In genomic region chr11:62744103-62744502, GRCm38 (mm10) we compare ENCODE assay signal across 9 mouse cellular contexts. TPM values are rescaled to one million over a fixed set of nuclear protein-coding genes. Genes with fewer than 3 reads are reported as not detected.
DNase-seq lines count a peak whose midpoint lies in the region; ATAC-seq and TF ChIP-seq lines count a peak whose summit lies in the region.
"Had no signal": no experiment of that assay in that cellular context is flagged by ENCODE, and none has a peak within 500 bp of the region (broad histone marks: within the 10 kb centered on the region; RNA-seq: fewer than 3 reads in every experiment).

No protein-coding gene starts in this region.

- H3K4me3 ChIP-seq in midbrain, postnatal 0 days (ENCODE audit: low read depth, low read length) = no peak overlapping the region
- H3K4me3 ChIP-seq: neural tube, embryonic 12.5 days had no signal

- no peaks in the 10 kb centered on the region for H3K27me3 ChIP-seq in midbrain, postnatal 0 days (ENCODE audit: insufficient read depth, low read length)
- H3K27me3 ChIP-seq in splenic B cell, adult 2 months (ENCODE audit: control insufficient read depth, insufficient read depth, low read length, poor library complexity, severe bottlenecking) = no peaks in the 10 kb centered on the region
- H3K27me3 ChIP-seq: neural tube, embryonic 12.5 days had no signal

- peak; percentile 25 for DNase-seq in ovary, postnatal 10 days (ENCODE audit: low spot score)
- no peak for DNase-seq in ovary, adult 18-20 months (ENCODE audit: low spot score)
- DNase-seq in cerebellum, adult 8-10 months = peak; percentile 69
- peak; percentile 62 for DNase-seq in hindlimb bud, embryonic 11.5 days (ENCODE audit: extremely low spot score, low read depth, low spot score)
- DNase-seq in left cerebral cortex, adult 8-10 months (ENCODE audit: low spot score in 2 of 2) = peak; percentile 34 to 47
- peak; percentile 73 for DNase-seq in midbrain, postnatal 0 days (ENCODE audit: low spot score)
- peak; percentile 82 for DNase-seq in splenic B cell, adult 2 months (ENCODE audit: low read depth, low spot score)

- H3K36me3 ChIP-seq in midbrain, postnatal 0 days (ENCODE audit: insufficient read depth, low read length) = no peaks in the 10 kb centered on the region
- H3K36me3 ChIP-seq in splenic B cell, adult 2 months (ENCODE audit: control insufficient read depth, insufficient read depth, low read length, poor library complexity, severe bottlenecking) = no peaks in the 10 kb centered on the region
- H3K36me3 ChIP-seq: neural tube, embryonic 12.5 days had no signal

- no peak overlapping the region for H3K27ac ChIP-seq in midbrain, postnatal 0 days (ENCODE audit: low read depth, low read length)
- H3K27ac ChIP-seq: neural tube, embryonic 12.5 days had no signal

- no peak overlapping the region for H3K4me2 ChIP-seq in midbrain, postnatal 0 days (ENCODE audit: low read depth, low read length, poor library complexity, severe bottlenecking)
- H3K4me2 ChIP-seq: neural tube, embryonic 12.5 days had no signal

- WGBS in midbrain, postnatal 0 days = 49% methylated on average over 5 of the region's 5 CpGs

- no peaks in the 10 kb centered on the region for H3K9me3 ChIP-seq in midbrain, postnatal 0 days (ENCODE audit: low read length)
- H3K9me3 ChIP-seq: neural tube, embryonic 12.5 days had no signal

- no peak overlapping the region for H3K9ac ChIP-seq in midbrain, postnatal 0 days (replicated peaks; ENCODE audit: low read length, poor library complexity, severe bottlenecking)
- H3K9ac ChIP-seq: neural tube, embryonic 12.5 days had no signal

- ATAC-seq in frontal cortex, adult (ENCODE audit: low TSS enrichment) = peak; percentile 60; the same call in 1 of the 2 replicates
- ATAC-seq in midbrain, postnatal 0 days (ENCODE audit: low FRiP score) = no peak

- no peaks in the 10 kb centered on the region for H3K4me1 ChIP-seq in midbrain, postnatal 0 days (ENCODE audit: insufficient read depth, low read length)
- H3K4me1 ChIP-seq: neural tube, embryonic 12.5 days had no signal

- peak; percentile 94 for TF ChIP-seq CTCF in midbrain, postnatal 0 days (IDR thresholded peaks at IDR 0.05)

RNA-seq across cellular contexts. Expression of gene Gm10428, which starts 8.8 kb away (rescaled TPM):
- total RNA-seq in left cerebral cortex, adult 8-10 months (2022) = not detected
- not detected in 2 replicates for total RNA-seq in midbrain, postnatal 0 days (2014; rRNA removed)
- polyA plus RNA-seq in midbrain, postnatal 0 days (2015; fragmentation: Nextera tagmentation; extraction: Ambion mirVana) = 0.83 TPM in 1 of 2 replicates, not detected in the other
- polyA plus RNA-seq: neural tube, embryonic 12.5 days had no signal

RNA-seq across cellular contexts. Expression of gene Zfp287, which starts 12.4 kb away (rescaled TPM):
- total RNA-seq in left cerebral cortex, adult 8-10 months (2022) = 10 to 100 TPM; 17.2 to 19.2 (median 17.9) TPM
- 20.6 and 22.2 TPM in 2 replicates for total RNA-seq in midbrain, postnatal 0 days (2014; rRNA removed)
- 12.9 and 13.0 TPM in 2 replicates for polyA plus RNA-seq in midbrain, postnatal 0 days (2015; fragmentation: Nextera tagmentation; extraction: Ambion mirVana)

RNA-seq across cellular contexts. Expression of gene Zfp286, which starts 45.2 kb away (rescaled TPM):
- total RNA-seq in left cerebral cortex, adult 8-10 months (2022) = 10 to 100 TPM; 18.2 to 27.5 (median 25.2) TPM
- total RNA-seq in midbrain, postnatal 0 days (2014; rRNA removed) = 20.1 and 25.0 TPM in 2 replicates
- 15.6 and 16.9 TPM in 2 replicates for polyA plus RNA-seq in midbrain, postnatal 0 days (2015; fragmentation: Nextera tagmentation; extraction: Ambion mirVana)
